9 mouse cellular contexts compared by ENCODE assay signal in the genomic region with DNA sequence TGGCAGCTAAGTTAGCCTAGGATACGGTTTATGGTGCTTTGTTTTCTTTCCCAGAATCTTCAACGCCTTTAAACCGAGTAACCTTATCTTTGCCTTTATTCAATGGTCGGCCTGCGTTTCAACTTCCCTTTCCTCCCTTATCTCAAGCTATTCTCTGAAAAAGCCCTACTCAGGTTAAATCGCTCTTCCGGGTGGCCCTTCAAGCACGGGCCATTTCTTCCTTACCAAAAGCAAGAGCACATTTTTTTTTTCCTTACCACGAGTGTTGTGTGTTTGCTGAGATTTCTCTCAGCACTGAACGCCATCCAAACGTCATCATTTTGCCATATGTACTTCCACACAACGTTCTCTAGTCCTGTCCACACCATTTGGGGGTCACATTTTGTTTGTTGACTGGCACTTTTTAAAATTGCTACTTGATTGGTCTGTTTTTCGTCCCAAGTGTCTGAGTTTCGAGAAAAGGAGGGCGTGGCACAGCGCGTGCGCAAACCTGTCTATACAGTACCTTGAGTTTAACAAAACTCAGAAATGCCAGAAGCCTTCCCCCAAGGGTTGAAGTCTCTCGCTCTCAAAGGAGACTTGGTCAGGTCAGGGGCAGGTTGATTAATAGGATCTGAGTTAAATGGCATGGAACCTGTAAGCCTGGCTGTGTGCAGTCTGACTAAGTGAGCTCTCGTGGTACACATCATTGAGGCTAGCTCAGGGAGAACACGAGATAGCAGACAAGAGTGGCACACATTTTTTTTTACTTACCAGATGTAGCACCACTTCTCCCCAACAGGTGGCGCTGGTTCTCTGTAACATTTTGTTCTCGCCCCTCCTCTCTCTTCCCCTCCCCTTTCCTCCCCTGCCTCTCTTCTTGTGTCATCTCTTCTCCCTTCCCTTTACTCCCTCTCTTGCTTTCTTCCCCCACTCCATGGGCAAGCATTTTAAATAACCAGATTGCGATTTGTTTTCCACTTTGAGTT. TPM values are rescaled to one million over a fixed set of nuclear protein-coding genes. Genes with fewer than 3 reads are reported as not detected.
DNase-seq lines count a peak whose midpoint lies in the region; ATAC-seq and TF ChIP-seq lines count a peak whose summit lies in the region.
"Had no signal": no experiment of that assay in that cellular context is flagged by ENCODE, and none has a peak within 500 bp of the region (broad histone marks: within the 10 kb centered on the region; RNA-seq: fewer than 3 reads in every experiment).

No protein-coding gene starts in this region.

- intact Hi-C loops in heart, adult 2 months (cut with DNase I), result loop anchor here (1.0 kb wide), 1 partner anchor 590 kb away; no protein-coding TSS in a partner anchor

- H3K79me2 ChIP-seq in heart, adult 2 months (replicated peaks; ENCODE audit: control insufficient read depth, insufficient read depth, low read length), result no peaks in the 10 kb centered on the region

- no peaks in the 10 kb centered on the region for H3K9me3 ChIP-seq in midbrain, postnatal 0 days (ENCODE audit: low read length)
- H3K9me3 ChIP-seq: embryonic facial prominence, embryonic 15.5 days had no signal

- ATAC-seq in midbrain, postnatal 0 days (ENCODE audit: low FRiP score), result no peak

- H3K4me2 ChIP-seq in midbrain, postnatal 0 days (ENCODE audit: low read depth, low read length, poor library complexity, severe bottlenecking), result no peak overlapping the region
- H3K4me2 ChIP-seq: embryonic facial prominence, embryonic 15.5 days had no signal

- DNase-seq in heart, adult 2 months, result peak; percentile 23 to 42
- no peak for DNase-seq in heart, adult 9 months (ENCODE audit: low spot score in 2 of 2)
- peak; percentile 14 to 54 for DNase-seq in CD8-positive naive resting alpha-beta T cell, adult 2 months (ENCODE audit: low read depth in 2 of 2, low spot score in 2 of 2)
- DNase-seq in frontal cortex, postnatal 36 days (ENCODE audit: low spot score in 2 of 2), result peak; percentile 48 to 62
- DNase-seq in layer of hippocampus, postnatal 25 days (ENCODE audit: extremely low spot score in 1 of 2, low spot score in 1 of 2), result peak; percentile 18 to 62
- DNase-seq in midbrain, postnatal 0 days (ENCODE audit: low spot score), result peak; percentile 36
- DNase-seq in thymus, postnatal 10 days (ENCODE audit: low spot score in 2 of 2), result peak; percentile 34 to 72

- no peaks in the 10 kb centered on the region for H3K27me3 ChIP-seq in heart, adult 2 months (ENCODE audit: control insufficient read depth, insufficient read depth, low read length)
- no peaks in the 10 kb centered on the region for H3K27me3 ChIP-seq in midbrain, postnatal 0 days (ENCODE audit: insufficient read depth, low read length)
- H3K27me3 ChIP-seq: embryonic facial prominence, embryonic 15.5 days had no signal

- no peak overlapping the region for H3K9ac ChIP-seq in heart, adult 2 months (ENCODE audit: low read depth, low read length)
- no peak overlapping the region for H3K9ac ChIP-seq in midbrain, postnatal 0 days (replicated peaks; ENCODE audit: low read length, poor library complexity, severe bottlenecking)
- H3K9ac ChIP-seq: embryonic facial prominence, embryonic 15.5 days had no signal

- peak; percentile 67 for TF ChIP-seq CTCF in heart, adult 2 months (IDR thresholded peaks at IDR 0.05)
- TF ChIP-seq CTCF in bone marrow macrophage, adult 2 months (IDR thresholded peaks at IDR 0.05; ENCODE audit: low read depth, low read length), result peak; percentile 62; the same call in 1 of the 2 replicates
- peak; percentile 67 for TF ChIP-seq CTCF in midbrain, postnatal 0 days (IDR thresholded peaks at IDR 0.05)

- no peak for TF ChIP-seq POLR2A in heart, adult 2 months (IDR thresholded peaks at IDR 0.05; ENCODE audit: insufficient read depth, low read depth, low read length)
- no peak for TF ChIP-seq POLR2A in bone marrow macrophage, adult 2 months (IDR thresholded peaks at IDR 0.05; ENCODE audit: borderline replicate concordance, low read depth, low read length)

- H3K36me3 ChIP-seq in heart, adult 2 months (ENCODE audit: control insufficient read depth, insufficient read depth, low read length), result no peaks in the 10 kb centered on the region
- no peaks in the 10 kb centered on the region for H3K36me3 ChIP-seq in midbrain, postnatal 0 days (ENCODE audit: insufficient read depth, low read length)
- H3K36me3 ChIP-seq: embryonic facial prominence, embryonic 15.5 days had no signal

- H3K27ac ChIP-seq in heart, adult 2 months, result no peak overlapping the region
- no peak overlapping the region for H3K27ac ChIP-seq in bone marrow macrophage, adult 2 months (ENCODE audit: insufficient read depth, low read depth, low read length)
- no peak overlapping the region for H3K27ac ChIP-seq in midbrain, postnatal 0 days (ENCODE audit: low read depth, low read length)
- H3K27ac ChIP-seq: embryonic facial prominence, embryonic 15.5 days had no signal

- H3K4me3 ChIP-seq in heart, adult 2 months, result no peak overlapping the region
- no peak overlapping the region for H3K4me3 ChIP-seq in bone marrow macrophage, adult 2 months (ENCODE audit: insufficient read depth, low read length)
- no peak overlapping the region for H3K4me3 ChIP-seq in midbrain, postnatal 0 days (ENCODE audit: low read depth, low read length)
- H3K4me3 ChIP-seq: embryonic facial prominence, embryonic 15.5 days had no signal

- 42% methylated on average over 24 of the region's 24 CpGs for WGBS in heart, adult 2 months
- WGBS in midbrain, postnatal 0 days, result 78% methylated on average over 24 of the region's 24 CpGs

- no peaks in the 10 kb centered on the region for H3K4me1 ChIP-seq in heart, adult 2 months (ENCODE audit: control insufficient read depth, insufficient read depth, low read length)
- no peaks in the 10 kb centered on the region for H3K4me1 ChIP-seq in bone marrow macrophage, adult 2 months (ENCODE audit: control insufficient read depth, insufficient read depth, low read length)
- H3K4me1 ChIP-seq in midbrain, postnatal 0 days (ENCODE audit: insufficient read depth, low read length), result no peaks in the 10 kb centered on the region
- H3K4me1 ChIP-seq: embryonic facial prominence, embryonic 15.5 days had no signal

- no peak for TF ChIP-seq EP300 in heart, adult 2 months (IDR thresholded peaks at IDR 0.05; ENCODE audit: insufficient read depth, low read depth, low read length)

RNA-seq across cellular contexts. Expression of a gene that starts 43.6 kb away (rescaled TPM):
- total RNA-seq in heart, adult 2 months (2021), result not detected
- 0.29 TPM in 1 of 2 replicates, not detected in the other for polyA plus RNA-seq in heart, adult 2 months (2012; rRNA removed)
- not detected in 2 replicates for polyA plus RNA-seq in bone marrow macrophage, adult 2 months (2012; ENCODE audit: insufficient read depth, insufficient read length, missing spikeins)
- total RNA-seq in layer of hippocampus, postnatal 25 days (2021), result under 1 TPM; 0.20 to 0.23 TPM
- total RNA-seq in midbrain, postnatal 0 days (2014; rRNA removed), result 0.11 TPM in 1 of 2 replicates, not detected in the other
- polyA plus RNA-seq in midbrain, postnatal 0 days (2015; fragmentation: Nextera tagmentation; extraction: Ambion mirVana), result not detected in 2 replicates
- polyA plus RNA-seq: embryonic facial prominence, embryonic 15.5 days had no signal

Comparison
In these comparisons a context has a peak if more than half of its experiments do, and no peak if none do; other contexts are left out.
1. DNase-seq: peak in heart, adult 2 months (2 of 2), CD8-positive naive resting alpha-beta T cell, adult 2 months (2 of 2), frontal cortex, postnatal 36 days (2 of 2), layer of hippocampus, postnatal 25 days (2 of 2), midbrain, postnatal 0 days (single experiment) and thymus, postnatal 10 days (2 of 2); none in heart, adult 9 months (0 of 2).
2. Peak in every context shown above with its lines, with median percentiles within 50 percentile points of each other: CTCF ChIP-seq.